Mouse (Mus musculus): Measurements from ENCODE around the gene Mcrip2. TPM values are rescaled to one million over a fixed set of nuclear protein-coding genes. Genes with fewer than 3 reads are reported as not detected.

The Mcrip2 gene
- total and polyA plus RNA-seq, 3 experiments: 1.4 to 16.1 (median 1.7) TPM

GRCm38 (mm10) chr17:25844396-25844901 lies 24.1 kb downstream of the Mcrip2 start, which contains the start of gene Rhot2 (continued):
- TF ChIP-seq KAT2A (IDR thresholded peaks at IDR 0.05; ENCODE audit: insufficient replicate concordance, low read length) (peak; percentile 73; the same call in 1 of the 2 replicates), SIN3A (IDR thresholded peaks at IDR 0.05; ENCODE audit: low read length) (peak; percentile 80; the same call in 1 of the 2 replicates), CTCF (conservative IDR thresholded peaks at IDR 0.05 in 1 of 2, IDR thresholded peaks at IDR 0.05 in 1 of 2; ENCODE audit: low read depth in 2 of 2, low read length in 2 of 2) (peak in 1 of 2 experiments; percentile 26; a peak in 1 of 4 replicates), HCFC1 (IDR thresholded peaks at IDR 0.05; ENCODE audit: low read depth, low read length) (peak; percentile 82), JUND (conservative IDR thresholded peaks at IDR 0.05; ENCODE audit: low read depth, low read length) (no peak), ZNF384 (IDR thresholded peaks at IDR 0.05; ENCODE audit: low read depth, low read length) (no peak), MAFK (IDR thresholded peaks at IDR 0.05; ENCODE audit: insufficient replicate concordance, low read length) (no peak), RCOR1 (conservative IDR thresholded peaks at IDR 0.05; ENCODE audit: low read depth, low read length) (no peak), EP300 (IDR thresholded peaks at IDR 0.05; ENCODE audit: low read length) (no peak), PAX5 (IDR thresholded peaks at IDR 0.05; ENCODE audit: low read length) (no peak), POLR2AphosphoS2 (IDR thresholded peaks at IDR 0.05; ENCODE audit: low read depth, low read length) (peak; percentile 38; the same call in 1 of the 2 replicates), NRF1 (IDR thresholded peaks at IDR 0.05; ENCODE audit: low read depth, low read length) (no peak), E2F4 (IDR thresholded peaks at IDR 0.05; ENCODE audit: insufficient replicate concordance, low read depth, low read length) (no peak), MXI1 (IDR thresholded peaks at IDR 0.05; ENCODE audit: low read depth, low read length) (0 out of 2 replicates have a peak, but pooled peaks have one; percentile 14)

DNA sequence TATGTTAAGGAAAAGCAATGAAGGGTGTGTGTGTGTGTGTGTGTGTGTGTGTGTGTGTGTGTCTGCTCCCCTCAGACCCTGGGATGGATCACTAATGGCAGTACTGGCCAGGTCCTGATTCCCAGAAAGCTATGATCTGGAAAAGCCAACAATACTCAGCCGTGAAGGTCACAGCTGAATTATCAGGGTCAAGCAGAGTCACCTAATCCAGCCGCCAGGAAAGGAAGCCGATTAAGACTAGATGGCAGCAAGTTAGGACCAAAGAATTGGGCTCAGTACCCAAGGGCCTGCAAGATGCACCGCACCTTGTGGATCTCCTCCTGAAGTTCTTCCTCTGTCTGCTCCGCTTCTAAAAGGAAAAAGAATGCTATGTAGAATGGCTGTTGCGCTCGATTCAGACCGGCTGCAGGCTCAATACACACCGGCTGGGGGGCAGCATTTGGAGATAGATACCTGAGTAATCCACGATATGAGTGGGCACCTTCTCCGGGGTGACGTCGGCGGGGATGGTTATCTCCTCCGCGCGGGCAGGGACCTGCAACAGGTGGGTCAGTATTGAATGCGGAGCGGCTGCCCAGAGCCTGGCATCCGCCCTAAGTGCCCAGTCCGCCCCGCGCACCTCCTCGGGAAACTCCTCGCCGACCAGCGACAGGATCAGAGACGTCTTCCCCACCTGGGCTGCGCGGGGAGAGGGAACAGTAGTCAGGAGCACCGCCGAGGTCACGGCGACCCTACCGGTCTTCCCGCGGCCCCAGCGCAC lies 24.7 kb downstream of the Mcrip2 start:
- dilution Hi-C loops (cut with MboI; ENCODE audit: extremely low pct_ligation_motif_present, extremely low pct_unique_long_range_greater_than_20kb, low sequenced_read_pairs): no loop called here
- peaks cover 60 to 84% of the 10 kb centered on the region in 2 experiments for H3K36me3 ChIP-seq (replicated peaks in 1 of 2; ENCODE audit: control insufficient read depth in 1 of 2, insufficient read depth in 1 of 2, low read length in 1 of 2)
- peaks cover 12 to 15% of the 10 kb centered on the region in 2 experiments for H3K4me1 ChIP-seq (ENCODE audit: control insufficient read depth in 1 of 2, insufficient read depth in 2 of 2)

More for the DNA sequence above, 24.7 kb downstream of the Mcrip2 start:
- peak overlapping the region; percentile 71 for H3K4me2 ChIP-seq (ENCODE audit: insufficient read depth, low read depth, poor library complexity, severe bottlenecking)
- H3K4me3 ChIP-seq (replicated peaks in 1 of 3; ENCODE audit: low read depth in 2 of 3, low read length in 2 of 3, poor library complexity in 1 of 3): peak overlapping the region; percentile 71 to 93 (median 77)
- in situ Hi-C loops (cut with MboI; ENCODE audit: low pct_ligation_motif_present, low pct_unique_long_range_greater_than_20kb, low sequenced_read_pairs): no loop called here
- no peaks in the 10 kb centered on the region for H3K9me3 ChIP-seq (replicated peaks; ENCODE audit: low read length)
- H3K9ac ChIP-seq (ENCODE audit: insufficient read depth, low read depth): peak overlapping the region; percentile 83
- no peaks in the 10 kb centered on the region for H3K27me3 ChIP-seq (replicated peaks)
- H3K27ac ChIP-seq (ENCODE audit: insufficient read depth, low read depth): peak overlapping the region; percentile 54
- TF ChIP-seq MYC (IDR thresholded peaks at IDR 0.05; ENCODE audit: low read depth, low read length) (no peak), TCF12 (IDR thresholded peaks at IDR 0.05; ENCODE audit: low read depth, low read length) (no peak), TBP (conservative IDR thresholded peaks at IDR 0.05; ENCODE audit: low read depth, low read length) (no peak), NRF1 (IDR thresholded peaks at IDR 0.05; ENCODE audit: low read depth, low read length) (no peak), KAT2A (IDR thresholded peaks at IDR 0.05; ENCODE audit: insufficient replicate concordance, low read length) (no peak), ZC3H11A (IDR thresholded peaks at IDR 0.05; ENCODE audit: low read depth, low read length) (no peak), ETS1 (conservative IDR thresholded peaks at IDR 0.05; ENCODE audit: low read depth, low read length) (no peak), MAZ (IDR thresholded peaks at IDR 0.05; ENCODE audit: low read depth, low read length) (no peak), ZKSCAN1 (IDR thresholded peaks at IDR 0.05; ENCODE audit: borderline replicate concordance, low read depth, low read length) (no peak), MAX (IDR thresholded peaks at IDR 0.05; ENCODE audit: low read length) (no peak), MEF2A (IDR thresholded peaks at IDR 0.05; ENCODE audit: borderline replicate concordance, low read depth, low read length) (no peak), MXI1 (IDR thresholded peaks at IDR 0.05; ENCODE audit: low read depth, low read length) (no peak), SMC3 (IDR thresholded peaks at IDR 0.05; ENCODE audit: low read depth, low read length) (no peak), PAX5 (IDR thresholded peaks at IDR 0.05; ENCODE audit: low read length) (no peak), GABPA (IDR thresholded peaks at IDR 0.05; ENCODE audit: insufficient replicate concordance, low read depth, low read length) (no peak), CHD1 (IDR thresholded peaks at IDR 0.05; ENCODE audit: low read depth, low read length) (no peak), JUND (conservative IDR thresholded peaks at IDR 0.05; ENCODE audit: low read depth, low read length) (no peak), RAD21 (IDR thresholded peaks at IDR 0.05; ENCODE audit: low read depth, low read length) (no peak), EP300 (IDR thresholded peaks at IDR 0.05; ENCODE audit: low read length) (no peak)
- DNase-seq (ENCODE audit: extremely low read depth): no peak
- peaks cover 14% of the 10 kb centered on the region for H3K79me2 ChIP-seq (replicated peaks; ENCODE audit: control insufficient read depth, extremely low read depth, insufficient read depth, poor library complexity, severe bottlenecking)
